Mouse (Mus musculus) neural tube, embryonic 12.5 days (tissue): ENCODE data around the gene Timm17a. TPM values are rescaled to one million over a fixed set of nuclear protein-coding genes. Genes with fewer than 3 reads are reported as not detected.

ENCODE experiments used
- ATAC-seq: fragments of 200-750 bp; cut with Nextera tagmentation; 2 replicates; pipeline ENCODE4 v1.8.0; 2017; ENCODE audit warnings: low read depth, mild to moderate bottlenecking, moderate TSS enrichment, moderate library complexity; ENCODE audit not compliant: low FRiP score
- H3K27ac ChIP-seq: fragments of 300-500 bp; sonication (generic); 2 replicates; pipeline ENCODE4 v1.5.1; 2016
- H3K27me3 ChIP-seq: fragments of 300-500 bp; sonication (generic); replicated peaks from 2 replicates; pipeline ENCODE4 v1.6.1; 2016; ENCODE audit warnings: mild to moderate bottlenecking
- H3K36me3 ChIP-seq: fragments of 300-500 bp; sonication (generic); 2 replicates; pipeline ENCODE4 v1.6.1; 2016; ENCODE audit warnings: mild to moderate bottlenecking
- H3K4me1 ChIP-seq: fragments of 300-500 bp; sonication (generic); 2 replicates; pipeline ENCODE4 v1.6.1; 2016
- H3K4me2 ChIP-seq: fragments of 300-500 bp; sonication (generic); replicated peaks from 2 replicates; pipeline ENCODE4 v1.6.1; 2016; ENCODE audit warnings: mild to moderate bottlenecking
- H3K4me3 ChIP-seq: fragments of 300-500 bp; sonication (generic); 2 replicates; pipeline ENCODE4 v1.5.1; 2016
- H3K9ac ChIP-seq: fragments of 300-500 bp; sonication (generic); 2 replicates; pipeline ENCODE4 v1.6.1; 2016; ENCODE audit warnings: mild to moderate bottlenecking
- H3K9me3 ChIP-seq: fragments of 300-500 bp; sonication (generic); 2 replicates; pipeline ENCODE4 v1.6.1; 2016; ENCODE audit warnings: mild to moderate bottlenecking
- WGBS: fragments of 180-500 bp; shearing (Covaris S2); methylation state at CpG from one replicate; pipeline ENCODE4 v1.1.7; 2016; 5-methylcytosine and 5-hydroxymethylcytosine counted together
- polyA plus RNA-seq: library from polyadenylated mRNA; unstranded; fragments of >200 nt; fragmentation: Nextera tagmentation; extraction: Ambion mirVana; gene quantifications from 2 replicates; pipeline ENCODE4 v1.2.1, GENCODE M21; 2016

Timm17a gene
- 158 and 172 TPM in 2 replicates for polyA plus RNA-seq

GRCm38 (mm10) chr1:135313284-135314031 lies at the start of gene Timm17a:
Gene Timm17a, minus strand, starts transcription at chr1:135313778.
- Histone ChIP-seq H3K27ac (peak within 1 kb of the TSS; percentile 66), H3K4me2 (peak within 1 kb of the TSS; percentile 79), H3K9me3 (no peaks in the 10 kb centered on the region), H3K36me3 (peaks cover 12% of the 10 kb centered on the region), H3K27me3 (0 out of 2 replicates have a peak, but pooled peaks cover 4% of the 10 kb centered on the region), H3K9ac (peak within 1 kb of the TSS; percentile 96), H3K4me3 (peak within 1 kb of the TSS; percentile 93), H3K4me1 (peaks cover 23% of the 10 kb centered on the region)
- WGBS: 0% methylated on average over 51 of the region's 51 CpGs
- ATAC-seq: peak; percentile 100

GRCm38 (mm10) chr1:135362115-135362514 lies 48.5 kb upstream of the Timm17a start:
- Histone ChIP-seq H3K4me2 (no peak overlapping the region), H3K27ac (no peak overlapping the region), H3K9me3 (no peaks in the 10 kb centered on the region; the same call in 1 of the 2 replicates), H3K36me3 (no peaks in the 10 kb centered on the region), H3K4me3 (no peak overlapping the region), H3K4me1 (no peaks in the 10 kb centered on the region), H3K9ac (no peak overlapping the region), H3K27me3 (no peaks in the 10 kb centered on the region)
- no peak for ATAC-seq

- ATAC-seq: no peak
- Histone ChIP-seq H3K27ac (no peak overlapping the region), H3K36me3 (no peaks in the 10 kb centered on the region), H3K27me3 (no peaks in the 10 kb centered on the region), H3K4me2 (no peak overlapping the region), H3K9ac (no peak overlapping the region), H3K4me1 (no peaks in the 10 kb centered on the region), H3K9me3 (no peaks in the 10 kb centered on the region; the same call in 1 of the 2 replicates), H3K4me3 (no peak overlapping the region)
- 75% methylated on average over 4 of the region's 4 CpGs for WGBS
Observed at GRCm38 (mm10) chr1:135361491-135361890, 47.9 kb upstream of the Timm17a start.

- Histone ChIP-seq H3K27me3 (no peaks in the 10 kb centered on the region), H3K4me1 (no peaks in the 10 kb centered on the region), H3K9ac (no peak overlapping the region), H3K9me3 (no peaks in the 10 kb centered on the region; the same call in 1 of the 2 replicates), H3K36me3 (no peaks in the 10 kb centered on the region), H3K4me3 (no peak overlapping the region), H3K4me2 (no peak overlapping the region), H3K27ac (no peak overlapping the region)
- no peak for ATAC-seq
- WGBS: 46% methylated on average over 2 of the region's 2 CpGs
Observed at GRCm38 (mm10) chr1:135359071-135359470, 45.5 kb upstream of the Timm17a start.

- no peak for ATAC-seq
Observed at GRCm38 (mm10) chr1:135351953-135352352, 38.4 kb upstream of the Timm17a start.

GRCm38 (mm10) chr1:135347498-135348169 lies 34.1 kb upstream of the Timm17a start:
- ATAC-seq: no peak
- 70% methylated on average over 4 of the region's 4 CpGs for WGBS
- H3K9me3 ChIP-seq: no peaks in the 10 kb centered on the region
- no peak overlapping the region for H3K9ac ChIP-seq
- no peak overlapping the region for H3K4me3 ChIP-seq
- H3K4me1 ChIP-seq: no peaks in the 10 kb centered on the region
- H3K27me3 ChIP-seq: no peaks in the 10 kb centered on the region
- no peaks in the 10 kb centered on the region for H3K36me3 ChIP-seq
- H3K27ac ChIP-seq: no peak overlapping the region
- H3K4me2 ChIP-seq: no peak overlapping the region

More at GRCm38 (mm10) chr1:135351953-135352352, 38.4 kb upstream of the Timm17a start:
- H3K4me1 ChIP-seq: no peaks in the 10 kb centered on the region
- no peaks in the 10 kb centered on the region for H3K36me3 ChIP-seq
- no peak overlapping the region for H3K9ac ChIP-seq
- H3K9me3 ChIP-seq: no peaks in the 10 kb centered on the region
- WGBS: 57% methylated on average over 3 of the region's 3 CpGs
- no peak overlapping the region for H3K4me3 ChIP-seq
- H3K27me3 ChIP-seq: no peaks in the 10 kb centered on the region
- no peak overlapping the region for H3K27ac ChIP-seq
- no peak overlapping the region for H3K4me2 ChIP-seq

GRCm38 (mm10) chr1:135346891-135347290 lies 33.3 kb upstream of the Timm17a start:
- no peak overlapping the region for H3K4me3 ChIP-seq
- H3K27ac ChIP-seq: no peak overlapping the region
- no peaks in the 10 kb centered on the region for H3K4me1 ChIP-seq
- H3K9me3 ChIP-seq: no peaks in the 10 kb centered on the region
- H3K36me3 ChIP-seq: no peaks in the 10 kb centered on the region
- H3K4me2 ChIP-seq: no peak overlapping the region
- no peak overlapping the region for H3K9ac ChIP-seq
- H3K27me3 ChIP-seq: no peaks in the 10 kb centered on the region
- no peak for ATAC-seq
- WGBS: 74% methylated on average over 3 of the region's 3 CpGs

- Histone ChIP-seq H3K4me2 (no peak overlapping the region), H3K27ac (no peak overlapping the region), H3K27me3 (no peaks in the 10 kb centered on the region), H3K4me1 (no peaks in the 10 kb centered on the region), H3K9ac (no peak overlapping the region), H3K4me3 (no peak overlapping the region), H3K36me3 (no peaks in the 10 kb centered on the region), H3K9me3 (no peaks in the 10 kb centered on the region)
- ATAC-seq: no peak
- 67% methylated on average over 4 of the region's 4 CpGs for WGBS
Observed at GRCm38 (mm10) chr1:135344026-135344425, 30.4 kb upstream of the Timm17a start.

- Histone ChIP-seq H3K9me3 (no peaks in the 10 kb centered on the region), H3K9ac (no peak overlapping the region), H3K4me1 (no peaks in the 10 kb centered on the region), H3K27ac (no peak overlapping the region), H3K4me2 (no peak overlapping the region), H3K4me3 (no peak overlapping the region), H3K27me3 (no peaks in the 10 kb centered on the region), H3K36me3 (no peaks in the 10 kb centered on the region)
- WGBS: 75% methylated on average over 8 of the region's 8 CpGs
- ATAC-seq: no peak
Observed at GRCm38 (mm10) chr1:135341947-135342346, 28.4 kb upstream of the Timm17a start.

- WGBS: 81% methylated on average over 6 of the region's 6 CpGs
- Histone ChIP-seq H3K9ac (no peak overlapping the region), H3K36me3 (no peaks in the 10 kb centered on the region), H3K4me2 (no peak overlapping the region), H3K27ac (no peak overlapping the region), H3K4me3 (no peak overlapping the region), H3K9me3 (no peaks in the 10 kb centered on the region), H3K4me1 (no peaks in the 10 kb centered on the region), H3K27me3 (no peaks in the 10 kb centered on the region)
- no peak for ATAC-seq
Observed at GRCm38 (mm10) chr1:135330578-135330977, 17.0 kb upstream of the Timm17a start.

GRCm38 (mm10) chr1:135328368-135328767 lies 14.8 kb upstream of the Timm17a start:
- no peak for ATAC-seq
- H3K9me3 ChIP-seq: no peaks in the 10 kb centered on the region
- H3K27ac ChIP-seq: no peak overlapping the region
- H3K36me3 ChIP-seq: no peaks in the 10 kb centered on the region
- peaks cover 5% of the 10 kb centered on the region; the same call in 1 of the 2 replicates for H3K27me3 ChIP-seq
- no peaks in the 10 kb centered on the region; the same call in 1 of the 2 replicates for H3K4me1 ChIP-seq
- H3K4me2 ChIP-seq: no peak overlapping the region
- WGBS: 72% methylated on average over 5 of the region's 5 CpGs
- no peak overlapping the region for H3K4me3 ChIP-seq
- no peak overlapping the region for H3K9ac ChIP-seq

- no peaks in the 10 kb centered on the region; the same call in 1 of the 2 replicates for H3K4me1 ChIP-seq
- no peak overlapping the region for H3K27ac ChIP-seq
- H3K4me3 ChIP-seq: no peak overlapping the region
- H3K36me3 ChIP-seq: no peaks in the 10 kb centered on the region
- no peak overlapping the region for H3K9ac ChIP-seq
- ATAC-seq: no peak
- no peaks in the 10 kb centered on the region for H3K9me3 ChIP-seq
- H3K27me3 ChIP-seq: peaks cover 8% of the 10 kb centered on the region
- H3K4me2 ChIP-seq: no peak overlapping the region
- WGBS: 74% methylated on average over 2 of the region's 2 CpGs
Observed at GRCm38 (mm10) chr1:135325934-135326333, 12.4 kb upstream of the Timm17a start.
